Mouse (Mus musculus): ENCODE results near the gene Ptpro.

- TF ChIP-seq CTCF (IDR thresholded peaks at IDR 0.05; ENCODE audit: insufficient read depth, low read depth, low read length) (no peak), POLR2A (IDR thresholded peaks at IDR 0.05; ENCODE audit: insufficient read depth, low read depth, low read length) (no peak)
These were observed 40.3 kb downstream of the Ptpro start for GRCm38 (mm10) chr6:137292421-137292820.
